Mouse (Mus musculus) stomach, postnatal 0 days (tissue): ENCODE results near the gene Sec23b. TPM values are rescaled to one million over a fixed set of nuclear protein-coding genes. Genes with fewer than 3 reads are reported as not detected.

Source experiments
- ATAC-seq: fragments of 200-750 bp; cut with Nextera tagmentation; 2 replicates; pipeline ENCODE4 v1.8.0; 2017; ENCODE audit not compliant: low FRiP score, low TSS enrichment
- DNase-seq: peaks from one replicate; pipeline ENCODE4 v3.0.0-alpha.2; 2016; ENCODE audit warnings: low spot score
- H3K27ac ChIP-seq: fragments of 300-500 bp; sonication (generic); replicated peaks from 2 replicates; pipeline ENCODE4 v1.5.1; 2014; ENCODE audit warnings: mild to moderate bottlenecking, control low read depth
- H3K27me3 ChIP-seq: fragments of 300-500 bp; sonication (generic); 2 replicates; pipeline ENCODE4 v1.6.1; 2014; ENCODE audit warnings: low read length; ENCODE audit not compliant: control insufficient read depth, insufficient read depth
- H3K36me3 ChIP-seq: fragments of 300-500 bp; sonication (generic); 2 replicates; pipeline ENCODE4 v1.6.1; 2014; ENCODE audit warnings: low read length, mixed read lengths; ENCODE audit not compliant: control insufficient read depth, insufficient read depth
- H3K4me1 ChIP-seq: fragments of 300-500 bp; sonication (generic); replicated peaks from 2 replicates; pipeline ENCODE4 v1.6.1; 2014; ENCODE audit warnings: antibody characterized with exemption; ENCODE audit not compliant: control insufficient read depth, insufficient read depth
- H3K4me2 ChIP-seq: fragments of 300-500 bp; sonication (generic); replicated peaks from 2 replicates; pipeline ENCODE4 v1.6.1; 2014; ENCODE audit warnings: low read depth, mild to moderate bottlenecking, control low read depth, moderate library complexity
- H3K4me3 ChIP-seq: fragments of 300-500 bp; sonication (generic); 2 replicates; pipeline ENCODE4 v1.5.1; 2014; ENCODE audit warnings: low read depth, low read length, control low read depth
- H3K9ac ChIP-seq: fragments of 300-500 bp; sonication (generic); 2 replicates; pipeline ENCODE4 v1.6.1; 2014; ENCODE audit warnings: mild to moderate bottlenecking, low read length, control low read depth, mixed read lengths
- H3K9me3 ChIP-seq: fragments of 300-500 bp; sonication (generic); 2 replicates; pipeline ENCODE4 v1.6.1; 2016; ENCODE audit warnings: low read length; ENCODE audit not compliant: control insufficient read depth
- CTCF ChIP-seq: IDR thresholded peaks from 2 replicates; pipeline ENCODE4 v1.5.1; 2016; ENCODE audit warnings: antibody characterized with exemption, low read depth, mild to moderate bottlenecking, moderate library complexity
- EP300 ChIP-seq: optimal IDR thresholded peaks from 2 replicates; pipeline ENCODE3; 2016; ENCODE audit warnings: antibody characterized with exemption
- WGBS: fragments of 180-500 bp; shearing (Covaris S2); extraction: QIAGEN DNeasy Blood & Tissue Kit; methylation state at CpG from one replicate; pipeline ENCODE4 v1.1.7; 2014; 5-methylcytosine and 5-hydroxymethylcytosine counted together
- polyA plus RNA-seq: library from polyadenylated mRNA; unstranded; fragments of >200 nt; fragmentation: Nextera tagmentation; extraction: Ambion mirVana; gene quantifications from 2 replicates; pipeline ENCODE4 v1.2.1, GENCODE M21; 2015

The Sec23b gene
- polyA plus RNA-seq, result 74.3 and 74.5 TPM in 2 replicates

GRCm38 (mm10) chr2:144555820-144556552, at the start of gene Sec23b:
Sec23b (plus strand) TSS chr2:144556229.
- no peaks in the 10 kb centered on the region for H3K36me3 ChIP-seq
- ATAC-seq, result peak; percentile 99
- no peaks in the 10 kb centered on the region for H3K4me1 ChIP-seq
- H3K4me2 ChIP-seq, result peak within 1 kb of the TSS; percentile 62
- under 1% methylated on average over 44 of the region's 44 CpGs for whole genome bisulfite sequencing
- H3K27ac ChIP-seq, result peak within 1 kb of the TSS; percentile 95
- peak; percentile 97 for DNase-seq
- no peaks in the 10 kb centered on the region for H3K27me3 ChIP-seq
- TF ChIP-seq EP300 (no peak), CTCF (0 out of 2 replicates have a peak, but pooled peaks have one; percentile 10)
- H3K9ac ChIP-seq, result peak within 1 kb of the TSS; percentile 78
- H3K9me3 ChIP-seq, result no peaks in the 10 kb centered on the region
- peak within 1 kb of the TSS; percentile 76 for H3K4me3 ChIP-seq

GRCm38 (mm10) chr2:144514619-144515018, 41.4 kb upstream of the Sec23b start:
- no peak for TF ChIP-seq EP300
- no peak for TF ChIP-seq CTCF
- ATAC-seq, result no peak
- H3K4me1 ChIP-seq, result no peaks in the 10 kb centered on the region
- WGBS, result 79% methylated on average over 3 of the region's 3 CpGs
- no peaks in the 10 kb centered on the region for H3K9me3 ChIP-seq
- H3K4me3 ChIP-seq, result no peak overlapping the region
- no peaks in the 10 kb centered on the region for H3K36me3 ChIP-seq
- H3K9ac ChIP-seq, result no peak overlapping the region
- no peak for DNase-seq
- no peaks in the 10 kb centered on the region for H3K27me3 ChIP-seq
- H3K27ac ChIP-seq, result no peak overlapping the region
- no peak overlapping the region for H3K4me2 ChIP-seq

GRCm38 (mm10) chr2:144519772-144520171, 36.3 kb upstream of the Sec23b start:
- no peak overlapping the region for H3K4me2 ChIP-seq
- H3K4me1 ChIP-seq, result no peaks in the 10 kb centered on the region
- no peak for DNase-seq
- no peak overlapping the region for H3K9ac ChIP-seq
- H3K27ac ChIP-seq, result no peak overlapping the region
- no peaks in the 10 kb centered on the region for H3K27me3 ChIP-seq
- no peak for ATAC-seq
- TF ChIP-seq CTCF, result no peak
- TF ChIP-seq EP300, result no peak
- no peaks in the 10 kb centered on the region for H3K36me3 ChIP-seq
- no peaks in the 10 kb centered on the region for H3K9me3 ChIP-seq
- H3K4me3 ChIP-seq, result no peak overlapping the region
- 65% methylated on average over 3 of the region's 3 CpGs for WGBS

- Histone ChIP-seq H3K27me3 (no peaks in the 10 kb centered on the region), H3K4me3 (no peak overlapping the region), H3K9ac (no peak overlapping the region), H3K36me3 (no peaks in the 10 kb centered on the region), H3K27ac (no peak overlapping the region), H3K4me2 (no peak overlapping the region), H3K9me3 (no peaks in the 10 kb centered on the region), H3K4me1 (peaks cover 3% of the 10 kb centered on the region; the same call in 1 of the 2 replicates)
- ATAC-seq, result no peak
- TF ChIP-seq CTCF (no peak), EP300 (no peak)
- 54% methylated on average over 10 of the region's 10 CpGs for WGBS
- no peak for DNase-seq
Measured at GRCm38 (mm10) chr2:144525856-144526255, 30.2 kb upstream of the Sec23b start.

- under 1% methylated on average over 56 of the region's 56 CpGs for WGBS
- H3K4me2 ChIP-seq, result peak within 1 kb of the TSS; percentile 83
- peak; percentile 96 for DNase-seq
- no peaks in the 10 kb centered on the region for H3K36me3 ChIP-seq
- ATAC-seq, result peak; percentile 99
- peak within 1 kb of the TSS; percentile 96 for H3K9ac ChIP-seq
- no peaks in the 10 kb centered on the region for H3K9me3 ChIP-seq
- peak within 1 kb of the TSS; percentile 92 for H3K27ac ChIP-seq
- TF ChIP-seq EP300 (peak; percentile 88), CTCF (peak; percentile 28; the same call in 1 of the 2 replicates)
- peaks cover 3% of the 10 kb centered on the region; the same call in 1 of the 2 replicates for H3K4me1 ChIP-seq
- no peaks in the 10 kb centered on the region for H3K27me3 ChIP-seq
- H3K4me3 ChIP-seq, result peak within 1 kb of the TSS; percentile 96
Measured at GRCm38 (mm10) chr2:144526981-144527820, 28.8 kb upstream of the Sec23b start, which contains the start of the genes Dzank1 and Polr3f. Dzank1 (minus strand) TSS chr2:144527414. Polr3f (plus strand) TSS chr2:144527718.
